Mouse (Mus musculus) retina, postnatal 1 day (tissue): ENCODE data around the gene 3830406C13Rik.
A peak's percentile ranks its signal among the peaks of the same experiment; 100 is the strongest.
"Not testable (repeated sequence)": the region's sequence is repeated elsewhere in the genome, so short reads cannot be mapped to it uniquely, and the experiment has no call there.

Experiments
- DNase-seq: peaks from one replicate; pipeline ENCODE4 v3.0.0-alpha.2; 2012

Gene 3830406C13Rik

DNA sequence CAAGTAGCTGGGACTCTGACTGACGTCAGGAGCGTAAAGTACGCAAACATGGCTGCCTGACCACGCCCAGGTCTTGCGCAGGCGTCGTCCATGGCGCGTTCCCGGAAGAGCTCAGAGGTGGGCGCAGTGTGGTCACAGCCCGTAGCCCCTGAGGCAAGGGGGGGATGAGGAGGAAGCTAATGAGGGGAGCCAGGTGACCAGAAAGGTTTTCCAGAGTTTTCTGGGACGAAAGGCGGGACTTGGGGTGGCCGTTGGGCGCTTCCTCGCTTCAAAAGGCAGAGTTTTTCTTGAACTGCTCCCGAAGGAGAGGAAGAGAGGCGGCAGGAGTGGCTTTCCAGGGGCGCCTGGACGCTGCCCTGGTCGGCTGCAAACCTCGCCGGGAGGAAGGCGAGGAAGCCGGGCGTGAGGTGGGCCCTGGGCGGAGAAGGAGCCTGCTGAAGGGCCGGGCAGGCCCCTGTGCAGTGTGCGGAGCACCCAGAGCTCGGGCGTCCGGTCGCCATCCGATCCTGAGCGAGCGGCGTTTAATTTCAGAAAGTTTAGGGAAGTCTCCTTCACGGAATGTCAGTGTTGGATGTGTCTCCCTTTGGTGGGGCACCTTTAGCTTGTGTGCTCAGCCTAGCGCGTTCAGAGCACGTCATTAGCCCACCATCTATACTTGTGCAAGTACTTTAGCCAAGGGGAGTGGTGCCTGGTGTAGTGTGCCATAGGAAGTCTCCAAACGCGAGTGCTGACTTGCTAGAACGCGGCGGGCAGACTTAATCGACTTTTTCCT is at the start of gene 3830406C13Rik:
Gene 3830406C13Rik, plus strand, starts transcription at position 33 of the 772 bp plus-strand sequence.
- peak; percentile 93 for DNase-seq

GRCm38 (mm10) chr14:12243726-12244125 is 40.2 kb upstream of the 3830406C13Rik start:
- DNase-seq = no peak

DNA sequence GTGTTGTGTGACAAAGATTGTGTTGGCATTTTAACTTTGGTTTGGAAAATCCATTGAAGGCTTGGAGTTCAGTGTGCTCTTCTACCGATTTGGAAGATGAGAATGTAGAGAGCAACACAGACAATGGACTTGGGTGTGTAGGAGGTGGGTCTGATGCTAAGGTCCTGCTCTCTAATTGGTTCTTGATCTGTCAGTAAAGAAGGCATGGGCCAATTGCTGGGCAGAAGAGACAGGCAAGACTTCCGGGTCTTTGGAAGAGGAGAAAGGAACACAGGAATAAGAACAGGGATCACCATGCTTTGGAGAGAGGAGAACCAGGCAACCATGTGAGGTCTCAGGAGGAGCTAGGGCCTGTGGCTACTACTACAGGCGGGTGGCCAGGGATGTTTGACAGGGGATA is 7.9 kb upstream of the 3830406C13Rik start:
- DNase-seq = no peak

DNA sequence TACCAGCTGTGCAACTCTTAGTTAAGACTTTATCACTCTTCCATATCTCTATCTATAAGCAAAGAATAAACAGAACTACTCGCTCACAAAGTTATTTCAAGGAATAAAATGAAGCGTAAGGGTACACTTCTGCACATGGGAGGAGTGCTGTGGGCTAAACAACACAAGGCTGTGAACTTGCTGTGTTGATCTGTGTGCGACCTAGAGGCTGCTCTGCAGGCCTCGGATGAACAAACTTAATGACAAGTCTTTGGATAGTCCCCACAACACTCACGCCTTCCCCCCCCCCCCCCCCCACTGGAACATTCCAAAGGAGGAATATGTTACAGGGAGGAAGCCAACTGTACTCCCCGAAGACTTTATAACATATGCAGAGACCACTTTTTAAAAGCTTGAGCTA is 332 bp upstream of the 3830406C13Rik start, which contains the start of gene Gm49355:
Gene Gm49355, plus strand, starts transcription at position 336 of the 400 bp plus-strand sequence.
- no peak for DNase-seq

- not testable (repeated sequence) for DNase-seq
Measured at GRCm38 (mm10) chr14:12289747-12290146, 5.8 kb downstream of the 3830406C13Rik start.

GRCm38 (mm10) chr14:12296391-12296790 is 12.4 kb downstream of the 3830406C13Rik start:
- DNase-seq = no peak

GRCm38 (mm10) chr14:12299171-12299570 is 15.2 kb downstream of the 3830406C13Rik start:
- DNase-seq = no peak

- DNase-seq = peak; percentile 47
Measured at GRCm38 (mm10) chr14:12299654-12300053, 15.7 kb downstream of the 3830406C13Rik start.

DNA sequence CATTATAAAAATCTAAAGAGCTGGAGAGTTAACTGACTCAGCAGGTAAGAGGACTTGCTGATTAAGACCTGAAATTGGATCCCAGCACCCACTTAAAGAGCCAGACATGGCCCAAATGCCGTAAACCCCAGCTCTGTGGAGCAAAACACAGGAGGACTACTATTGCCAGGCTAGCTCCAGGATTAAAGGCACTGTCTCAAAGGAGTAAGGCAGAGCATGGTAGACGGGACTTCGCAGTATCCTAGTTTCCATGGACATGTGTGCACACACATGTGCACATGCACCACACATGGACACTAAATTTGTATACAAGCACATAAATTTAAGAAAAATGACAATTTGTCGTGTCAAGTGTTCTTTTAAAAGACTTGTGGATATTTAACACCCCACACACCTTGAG is 16.3 kb downstream of the 3830406C13Rik start:
- DNase-seq = no peak

- peak; percentile 37 for DNase-seq
Measured at GRCm38 (mm10) chr14:12300677-12301076, 16.7 kb downstream of the 3830406C13Rik start.

GRCm38 (mm10) chr14:12303106-12303505 is 19.1 kb downstream of the 3830406C13Rik start:
- no peak for DNase-seq

DNA sequence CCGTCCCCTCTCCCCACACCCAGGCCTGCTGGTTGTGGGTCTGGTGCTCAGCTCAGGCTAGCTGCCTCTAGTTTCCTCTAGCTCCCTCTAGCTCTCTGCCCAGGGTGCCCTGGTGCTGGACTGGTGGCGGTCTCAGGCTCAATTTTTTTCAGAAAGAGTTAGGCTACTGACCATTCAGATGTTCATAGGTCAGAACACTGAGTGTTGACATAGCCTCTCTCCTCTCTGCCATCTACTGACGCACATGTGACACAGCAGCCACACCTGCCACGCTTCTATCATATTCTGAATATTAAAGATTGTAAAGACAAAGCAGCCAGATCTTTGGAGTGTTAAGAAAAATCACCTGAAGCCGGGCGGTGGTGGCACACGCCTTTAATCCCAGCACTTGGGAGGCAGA is 49.6 kb downstream of the 3830406C13Rik start:
- no peak for DNase-seq

DNA sequence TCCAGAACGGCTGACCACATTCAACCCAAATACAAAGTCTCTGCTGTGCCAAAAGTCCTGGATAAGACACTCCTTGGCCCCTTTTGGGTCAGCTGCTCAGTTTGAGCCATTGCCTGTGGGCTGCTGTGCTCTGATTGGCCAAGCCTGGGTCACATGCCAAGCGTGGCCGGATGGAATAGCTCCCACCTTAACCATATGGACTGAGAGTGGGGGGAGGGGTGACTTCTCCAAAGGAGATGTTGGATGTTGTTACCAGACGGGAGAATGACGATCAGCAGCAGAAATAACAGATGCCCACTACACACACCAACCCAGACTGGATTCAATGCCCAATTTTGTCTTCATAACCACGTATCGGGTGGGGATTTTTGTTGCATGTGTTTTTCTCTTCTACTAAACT is 51.0 kb downstream of the 3830406C13Rik start:
- peak; percentile 39 for DNase-seq

DNA sequence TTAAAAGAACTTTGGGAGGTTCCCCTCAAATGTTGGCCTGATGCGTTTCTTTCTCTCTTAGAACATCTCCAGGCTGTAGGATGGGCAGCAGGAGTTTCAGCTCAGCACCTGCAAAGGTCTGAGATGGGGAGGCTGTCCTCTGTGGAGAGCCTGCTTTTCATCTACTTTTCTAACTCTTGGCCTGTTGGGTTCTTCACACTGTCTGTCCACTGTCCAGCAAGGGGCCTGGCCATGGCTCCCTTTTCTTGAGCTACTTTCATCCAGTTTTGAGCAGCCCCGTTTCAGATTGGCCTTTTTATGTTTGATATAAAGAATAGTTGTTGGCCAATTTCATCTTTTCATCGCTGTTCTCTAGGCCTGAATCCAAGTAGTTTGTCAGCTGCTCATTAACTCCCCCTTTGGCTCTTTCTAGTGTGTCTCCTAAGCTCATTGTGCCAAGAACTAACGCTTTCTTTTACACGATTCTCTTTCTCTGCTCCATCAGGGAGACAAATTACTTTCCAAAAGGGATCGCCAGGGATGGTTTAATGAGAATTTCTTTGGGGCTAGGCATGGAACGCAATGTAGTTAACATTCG is 53.5 kb downstream of the 3830406C13Rik start:
- DNase-seq = peak; percentile 97

DNA sequence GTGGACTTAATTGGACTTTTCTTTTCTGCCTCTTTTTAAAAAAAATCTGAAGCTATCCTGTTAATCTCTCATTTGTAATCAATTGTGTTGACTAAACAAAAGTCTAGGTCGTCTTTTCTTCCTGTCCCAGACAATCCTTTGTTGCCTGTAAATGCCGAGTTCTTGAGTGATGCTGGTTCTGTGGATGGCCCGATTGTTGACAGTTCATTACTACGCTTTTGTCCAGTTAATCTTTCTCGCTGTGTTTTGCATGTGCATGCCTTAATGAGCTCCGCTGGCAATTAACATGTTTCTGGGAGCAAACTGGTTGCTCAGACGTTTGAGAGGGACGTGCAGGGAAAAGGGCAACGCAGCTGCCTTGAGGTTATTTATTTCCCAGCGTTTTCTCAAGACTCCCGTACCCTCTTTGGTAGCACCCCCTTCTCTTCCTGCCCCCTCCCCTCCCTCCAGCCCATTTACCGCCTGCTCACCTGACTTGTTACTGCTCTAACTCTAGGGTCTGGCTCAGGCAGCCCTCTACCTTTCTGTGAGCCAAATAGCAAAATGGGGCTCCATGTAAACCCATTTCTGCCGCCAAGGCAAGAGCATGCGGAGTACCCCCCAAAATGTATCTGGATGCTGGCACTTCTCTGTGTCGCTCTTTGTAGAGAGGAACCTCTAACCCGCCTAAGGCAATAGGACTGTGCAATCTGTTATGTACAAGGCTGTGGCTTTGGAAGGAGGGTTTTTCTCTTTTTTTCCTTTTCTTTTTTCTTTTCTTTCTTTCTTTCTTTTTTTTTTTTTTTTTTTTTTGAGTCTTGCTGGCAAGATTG is 54.2 kb downstream of the 3830406C13Rik start:
- peak; percentile 98 for DNase-seq

DNA sequence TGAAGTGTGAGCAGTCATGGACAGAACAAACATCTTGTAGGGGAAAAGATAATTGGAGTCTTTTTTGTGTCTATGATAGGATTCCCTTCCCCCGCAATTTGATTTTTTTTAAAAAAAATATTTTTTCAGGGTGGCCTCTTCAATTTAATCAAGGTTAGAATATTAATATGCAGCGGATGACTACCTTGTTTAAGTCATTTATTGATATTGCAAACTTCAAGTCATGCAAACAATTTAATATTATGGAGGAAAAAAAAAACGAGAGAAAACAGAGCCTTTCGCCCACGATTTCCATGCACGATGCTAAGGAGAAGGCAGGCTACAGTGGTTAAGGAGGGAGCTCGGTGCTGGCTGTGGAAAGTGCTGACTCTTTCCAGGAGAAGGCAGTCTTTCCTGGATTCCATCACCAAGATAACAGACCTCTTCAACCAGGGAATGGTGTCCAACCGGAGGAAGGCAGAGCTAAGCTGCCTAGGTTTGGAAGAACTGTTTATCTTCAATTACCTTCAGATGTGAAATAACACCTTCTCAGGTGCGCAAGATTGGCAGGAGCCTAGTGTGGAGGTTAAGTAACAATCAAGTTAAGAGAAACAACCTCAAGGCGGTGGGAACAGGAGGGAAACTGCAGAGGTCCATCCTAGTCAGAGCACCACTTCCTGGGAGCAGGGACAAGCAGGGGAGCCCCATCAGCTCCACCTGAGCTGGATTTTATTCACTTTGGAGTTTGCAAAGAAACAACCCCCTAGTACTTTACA is 55.0 kb downstream of the 3830406C13Rik start:
- DNase-seq = peak; percentile 39

- peak; percentile 54 for DNase-seq
Measured at GRCm38 (mm10) chr14:12340238-12341074, 56.5 kb downstream of the 3830406C13Rik start.

- DNase-seq = peak; percentile 93
Measured at GRCm38 (mm10) chr14:12341075-12341788, 57.3 kb downstream of the 3830406C13Rik start.

DNA sequence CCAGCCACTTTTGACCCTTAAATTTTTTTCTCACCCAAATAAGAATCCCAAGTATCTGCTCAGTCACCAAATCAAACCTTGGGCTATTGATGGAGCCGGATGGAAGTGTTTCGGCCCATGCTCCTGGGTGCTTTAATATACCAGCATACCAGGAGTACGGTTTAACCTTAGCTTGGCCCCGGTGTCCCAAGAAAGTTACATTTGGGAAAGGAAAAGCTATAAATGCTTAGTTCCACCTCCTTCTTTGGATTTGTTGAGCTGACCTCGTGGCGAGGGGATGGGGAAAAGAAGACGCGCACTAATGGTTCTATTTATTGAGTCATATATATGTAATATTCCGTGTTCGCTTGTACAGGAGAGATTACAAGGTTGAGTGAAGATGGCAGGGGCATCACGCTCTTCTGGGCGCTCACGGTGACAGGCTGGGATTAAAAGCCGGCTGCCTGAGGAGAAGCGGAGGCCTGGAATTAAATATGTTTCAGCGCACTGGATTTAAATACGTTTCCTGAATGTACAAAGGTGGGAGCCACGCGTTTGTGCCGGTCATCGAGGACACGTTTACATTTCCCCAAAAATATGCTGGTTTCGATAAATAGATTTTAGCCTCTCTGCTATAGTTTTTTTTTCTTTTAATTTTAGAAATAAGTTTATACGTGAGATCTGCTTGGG is 58.0 kb downstream of the 3830406C13Rik start:
- DNase-seq = peak; percentile 66

GRCm38 (mm10) chr14:12342458-12343131 is 58.6 kb downstream of the 3830406C13Rik start:
- DNase-seq = peak; percentile 80
